Mouse (Mus musculus) cerebellum, postnatal 14 days (tissue): Measurements from ENCODE around the gene Ttll8.

ENCODE experiments used
- DNase-seq, 2 experiments: peaks; one replicate each; pipeline ENCODE4 v3.0.0; 2021; ENCODE audit warnings: mixed read lengths in 2 of 2

Ttll8 gene

DNA sequence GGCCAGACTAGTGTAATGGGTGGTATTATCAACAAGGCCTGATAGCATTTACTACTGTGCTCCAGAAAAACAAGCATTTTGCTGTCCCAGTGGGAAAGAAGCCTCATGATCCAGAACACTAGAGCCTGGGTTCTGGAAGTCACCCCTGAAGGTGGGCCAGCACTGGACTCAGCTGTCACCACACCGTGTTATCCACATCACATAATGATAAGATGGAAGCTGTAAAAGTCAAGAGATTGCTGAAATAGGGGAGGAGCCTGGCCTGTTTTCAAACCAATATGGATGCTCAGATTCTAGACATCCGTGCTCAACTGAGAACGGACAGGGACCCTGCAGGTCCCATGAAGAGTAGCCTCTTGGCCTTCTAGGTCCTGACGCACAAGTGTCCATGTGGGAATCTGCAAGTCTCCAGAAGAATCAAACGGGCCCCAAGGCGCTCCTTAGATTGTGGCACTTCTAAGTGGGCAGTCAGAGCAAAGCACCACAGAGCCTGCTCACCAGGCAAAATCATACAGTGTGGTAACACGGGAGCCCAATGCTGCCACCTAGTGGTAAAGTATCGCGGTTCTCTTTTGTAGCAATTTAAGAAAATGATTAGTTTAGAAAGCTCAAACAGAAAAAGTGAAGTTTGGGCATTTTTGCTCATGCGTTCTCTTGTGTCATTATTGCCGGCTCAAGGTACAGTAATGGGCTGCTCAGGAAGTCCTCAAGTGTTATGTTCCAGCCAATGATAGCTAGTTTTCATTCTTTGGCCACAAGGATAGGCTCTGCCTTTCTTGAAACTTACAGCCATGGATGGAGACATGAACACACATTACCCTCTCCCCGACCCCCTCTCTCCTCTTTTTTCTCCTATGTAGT lies 32.9 kb downstream of the Ttll8 start:
- DNase-seq: peak; percentile 92 to 93

DNA sequence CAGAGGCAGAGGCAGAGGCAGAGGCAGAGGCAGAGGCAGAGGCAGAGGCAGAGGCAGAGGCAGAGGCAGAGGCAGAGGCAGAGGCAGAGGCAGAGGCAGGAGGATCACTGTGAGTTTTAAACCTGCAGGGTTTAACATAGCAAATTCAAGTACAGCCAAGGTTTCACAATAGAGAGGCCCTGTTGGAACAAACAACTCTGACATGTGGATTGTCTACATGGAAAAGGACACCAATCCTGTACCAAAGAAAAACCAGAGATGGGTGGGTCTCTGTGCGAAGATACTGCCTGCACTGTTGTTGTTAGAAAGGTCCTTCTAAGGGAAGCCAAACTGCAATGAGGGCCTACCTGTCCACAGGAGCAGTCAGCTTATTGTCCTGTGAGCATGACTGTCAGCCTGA lies 34.2 kb downstream of the Ttll8 start:
- no peak for DNase-seq

DNA sequence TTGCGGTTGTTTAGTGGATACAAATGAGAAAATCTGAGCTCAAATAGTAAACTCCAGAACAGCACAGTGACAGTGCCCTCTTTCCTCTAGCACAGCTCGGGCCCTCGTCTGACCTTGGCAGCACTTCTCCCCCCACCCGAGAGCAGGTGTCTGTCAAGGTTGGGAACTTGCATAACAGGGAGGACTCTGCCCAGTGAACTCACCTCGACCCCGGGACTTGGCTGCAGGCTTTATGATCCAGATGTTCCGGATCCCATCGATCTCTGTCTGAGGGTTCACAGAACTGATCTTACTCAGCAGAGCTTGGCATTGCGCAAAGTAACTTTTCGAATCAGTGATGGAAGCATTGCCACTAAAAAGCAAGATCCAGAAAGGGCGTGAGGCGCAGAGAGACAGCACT lies 34.9 kb downstream of the Ttll8 start:
- no peak for DNase-seq

DNA sequence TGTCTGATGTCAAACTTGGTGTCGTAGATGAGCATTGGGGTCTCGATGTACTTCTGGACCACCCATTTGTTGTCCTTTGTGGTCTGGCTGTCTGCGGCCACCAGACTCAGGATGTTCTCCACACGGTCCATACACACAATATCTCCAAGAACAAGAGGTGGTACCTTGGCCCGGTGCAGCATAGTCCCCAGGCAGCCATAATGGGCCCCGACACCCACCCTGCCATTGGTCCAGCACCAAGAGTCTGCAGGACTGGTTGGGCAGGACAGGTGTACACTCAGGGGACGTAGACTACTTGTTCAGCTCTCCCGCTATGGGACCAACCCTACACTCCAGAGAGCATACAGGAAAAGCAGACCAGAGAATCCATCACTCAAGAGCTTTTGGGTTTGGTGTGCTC lies 37.1 kb downstream of the Ttll8 start:
- no peak for DNase-seq

DNA sequence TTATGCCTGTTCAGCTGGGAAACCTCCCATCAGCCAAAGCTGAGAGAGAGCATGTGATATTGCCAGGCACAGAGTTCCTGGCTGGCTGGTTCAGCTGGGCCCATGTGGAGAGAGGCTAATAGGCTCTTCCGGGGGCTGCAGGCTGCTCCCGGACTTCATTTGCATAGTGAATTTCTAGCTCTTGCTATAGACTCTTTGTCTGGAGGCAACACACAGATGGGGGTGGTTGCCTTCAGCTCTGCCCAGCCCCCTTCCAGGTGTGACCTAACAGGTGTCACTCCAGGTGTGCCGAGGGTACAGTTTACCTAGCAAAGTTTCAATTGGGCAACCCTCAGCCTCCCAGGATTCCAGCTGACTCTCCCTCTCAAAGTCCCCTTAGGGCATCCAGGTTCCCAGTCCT lies 37.9 kb downstream of the Ttll8 start:
- DNase-seq: no peak

DNA sequence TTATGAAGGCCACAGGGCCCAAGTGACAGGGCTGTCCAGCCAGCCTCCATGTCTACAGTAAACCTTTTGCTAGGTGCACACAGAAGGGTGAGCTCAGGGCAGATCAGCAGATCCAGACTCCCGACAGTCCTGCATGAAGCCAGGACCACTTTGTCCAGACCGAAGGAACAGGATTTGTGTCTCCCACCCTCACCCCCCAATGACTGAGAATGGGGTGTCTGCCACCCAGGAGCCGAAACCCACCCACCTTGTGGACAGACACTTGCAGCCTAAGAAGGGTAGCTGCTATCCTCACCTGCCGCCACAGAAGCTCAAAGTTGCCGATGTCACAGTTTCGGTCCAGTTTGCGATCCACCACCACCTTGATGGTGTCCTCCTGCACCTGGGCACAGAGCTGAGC lies 39.2 kb downstream of the Ttll8 start:
- no peak for DNase-seq

DNA sequence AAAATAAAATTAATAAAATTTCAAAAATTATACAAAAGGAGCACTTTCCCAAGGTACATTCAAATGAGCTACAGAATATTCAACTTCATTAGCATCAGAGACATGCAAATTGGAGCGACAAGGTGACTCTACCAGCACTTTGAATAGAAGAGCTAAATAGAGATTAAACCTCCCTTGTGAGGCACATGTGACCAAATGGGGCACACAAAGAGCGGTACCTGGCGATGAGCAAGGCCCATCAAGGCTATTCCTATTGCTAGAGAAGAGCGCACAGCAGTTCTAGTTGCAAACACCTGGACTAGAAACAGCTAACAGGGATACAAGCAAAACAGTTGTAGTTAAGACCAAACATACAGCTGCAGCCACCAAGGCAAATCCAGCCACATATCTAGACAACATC lies 47.9 kb downstream of the Ttll8 start:
- no peak for DNase-seq

DNA sequence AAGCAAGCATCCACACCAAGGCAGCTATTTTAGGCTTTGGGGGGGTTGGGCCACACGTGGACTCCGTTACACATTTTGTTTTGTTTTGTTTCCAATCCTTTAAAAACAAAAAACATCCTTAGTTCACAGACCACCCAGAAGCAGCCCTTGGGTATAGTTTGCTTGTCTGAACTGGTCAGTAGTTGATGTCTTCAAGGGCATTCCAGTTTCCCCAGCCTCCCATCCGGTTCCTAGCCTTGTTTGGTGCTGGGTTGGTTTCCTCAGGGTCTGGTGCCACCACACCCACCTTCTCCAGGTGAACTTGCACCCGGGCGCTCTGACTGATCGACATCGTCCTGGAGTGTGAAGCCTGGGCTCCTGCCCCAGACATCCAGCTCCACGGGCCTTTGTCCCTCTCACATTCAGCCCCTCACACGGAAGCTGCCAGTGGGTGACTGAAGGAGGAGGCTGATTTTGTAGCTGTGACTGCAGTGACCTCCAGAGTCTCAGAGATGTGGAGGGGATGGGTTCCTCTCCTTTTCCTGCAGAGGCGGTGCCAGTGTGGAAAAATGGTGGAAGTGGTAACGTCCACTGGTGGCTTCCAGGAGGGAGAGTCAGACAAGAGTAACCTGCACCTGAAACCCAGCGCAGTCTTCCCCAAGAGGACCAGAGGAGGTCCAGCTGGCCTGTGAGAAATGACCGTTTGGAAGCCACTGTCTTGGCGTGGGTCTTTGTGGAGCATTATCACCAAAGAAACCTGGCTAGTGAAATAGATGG lies 50.0 kb downstream of the Ttll8 start:
- no peak for DNase-seq

DNA sequence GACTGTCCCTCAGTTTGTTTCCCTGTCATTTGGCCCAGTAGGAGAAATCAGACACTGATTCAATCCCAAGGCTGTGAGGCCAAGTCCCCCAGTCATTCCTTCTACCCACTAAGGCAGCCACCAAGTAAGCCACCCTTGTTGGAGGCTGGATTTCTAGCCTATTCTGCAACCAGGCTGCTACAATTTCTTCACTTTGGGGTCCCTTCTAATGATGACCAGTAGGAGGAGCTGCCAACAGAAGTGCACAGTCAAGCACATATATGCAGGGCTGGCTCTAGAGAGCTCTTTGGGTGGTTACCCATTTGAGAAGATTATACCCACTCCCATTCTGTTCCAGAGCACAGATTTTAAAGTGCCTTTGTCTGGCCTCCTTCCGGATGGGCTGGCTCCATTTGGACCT lies 51.1 kb downstream of the Ttll8 start:
- DNase-seq: no peak

DNA sequence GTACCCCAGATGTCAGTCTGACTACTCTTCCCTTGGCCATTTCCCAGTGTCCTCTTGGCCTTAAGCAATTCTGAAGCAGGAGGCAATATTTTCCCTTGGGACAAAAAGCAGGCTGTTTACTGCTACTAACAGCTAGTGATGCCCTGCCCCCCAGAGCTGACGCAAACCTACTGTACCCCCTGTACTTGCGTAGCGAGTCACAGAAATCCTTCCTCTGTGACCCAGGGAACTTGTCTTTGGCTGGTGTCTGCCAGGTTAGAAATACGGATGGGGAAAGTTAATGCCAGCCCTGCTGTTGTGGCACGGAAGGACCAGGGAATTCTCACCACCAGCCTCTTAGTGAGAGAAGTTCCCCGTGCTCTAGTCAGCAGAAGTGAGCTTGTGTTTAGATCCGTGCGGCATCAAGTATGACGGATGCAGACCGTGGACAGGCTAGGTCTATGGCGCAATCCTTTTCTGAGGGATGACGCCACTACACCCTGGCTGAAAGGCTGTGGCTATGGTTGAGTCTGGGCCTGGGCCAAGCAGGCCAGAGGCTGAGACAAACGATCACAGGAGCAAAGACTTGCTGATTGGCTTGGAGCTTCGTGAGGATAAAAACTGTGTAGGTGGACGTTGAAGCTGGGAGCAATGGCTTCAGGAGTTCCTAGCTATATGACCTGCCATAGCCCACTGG lies 51.9 kb downstream of the Ttll8 start:
- no peak for DNase-seq

DNA sequence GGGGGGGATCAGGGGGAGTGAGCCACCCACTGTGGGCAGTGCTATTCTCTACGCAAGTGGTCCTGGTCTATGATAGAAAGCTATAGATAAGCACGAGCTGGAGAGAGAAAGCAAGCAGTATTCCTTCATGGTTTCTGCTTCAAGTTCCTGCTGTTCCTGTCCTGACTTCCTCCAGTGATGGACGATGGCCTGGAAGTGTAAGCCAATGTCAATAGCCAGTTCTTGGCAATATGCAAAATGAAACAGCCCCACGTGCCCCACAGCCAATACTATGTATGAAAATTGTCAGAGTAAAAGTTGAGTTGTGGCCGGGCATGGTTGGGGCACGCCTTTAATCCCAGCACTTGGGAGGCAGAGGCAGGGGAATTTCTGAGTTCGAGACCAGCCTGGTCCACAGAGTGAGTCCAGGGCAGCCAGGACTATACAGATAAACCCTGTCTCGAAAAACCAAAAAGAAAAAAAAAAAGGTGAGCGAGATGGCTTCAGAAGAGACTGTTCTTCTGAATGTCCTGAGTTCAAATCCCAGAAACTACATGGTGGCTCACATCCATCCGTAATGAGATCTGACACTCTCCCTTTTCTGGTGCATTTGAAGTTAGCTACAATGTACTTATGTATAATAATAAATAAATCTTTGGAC lies 57.8 kb downstream of the Ttll8 start:
- no peak for DNase-seq

DNA sequence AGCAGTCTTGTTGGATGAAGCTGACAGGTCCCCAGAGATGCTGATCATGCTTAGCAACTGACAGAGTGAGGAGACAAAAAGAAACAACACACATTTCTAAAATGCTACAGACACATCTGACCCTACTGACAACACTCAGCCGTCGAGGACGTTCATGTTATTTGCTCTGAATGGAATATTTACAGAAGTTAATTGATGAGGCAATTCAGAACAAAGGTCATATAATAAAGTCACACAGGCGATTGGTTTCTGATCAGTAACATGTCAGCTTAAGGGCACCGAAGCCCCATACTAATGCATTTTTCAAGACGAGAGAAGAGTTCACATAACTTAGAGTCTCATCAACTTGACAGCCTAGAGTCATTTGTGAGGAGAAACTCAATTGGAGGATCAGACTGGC lies 58.3 kb downstream of the Ttll8 start:
- DNase-seq: no peak

DNA sequence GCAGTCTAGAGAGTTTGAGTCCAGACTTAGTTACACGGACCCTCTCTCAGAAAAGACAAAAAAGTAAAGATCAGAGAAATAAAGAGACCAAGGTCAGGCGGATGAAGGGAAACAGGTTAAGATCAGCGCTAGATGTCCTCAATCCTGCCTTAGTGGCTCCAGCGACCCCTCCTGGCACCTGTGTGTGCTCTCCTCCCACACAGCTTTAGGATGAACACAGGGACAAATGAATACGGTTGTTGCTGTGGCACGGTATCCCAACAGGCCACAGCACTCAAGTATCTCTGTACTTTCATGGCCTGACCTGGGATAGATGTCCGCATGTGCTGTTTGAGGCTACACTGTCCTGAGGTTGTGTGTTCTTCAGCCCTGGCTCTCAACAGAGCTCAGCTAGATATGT lies 59.1 kb downstream of the Ttll8 start:
- no peak for DNase-seq

DNA sequence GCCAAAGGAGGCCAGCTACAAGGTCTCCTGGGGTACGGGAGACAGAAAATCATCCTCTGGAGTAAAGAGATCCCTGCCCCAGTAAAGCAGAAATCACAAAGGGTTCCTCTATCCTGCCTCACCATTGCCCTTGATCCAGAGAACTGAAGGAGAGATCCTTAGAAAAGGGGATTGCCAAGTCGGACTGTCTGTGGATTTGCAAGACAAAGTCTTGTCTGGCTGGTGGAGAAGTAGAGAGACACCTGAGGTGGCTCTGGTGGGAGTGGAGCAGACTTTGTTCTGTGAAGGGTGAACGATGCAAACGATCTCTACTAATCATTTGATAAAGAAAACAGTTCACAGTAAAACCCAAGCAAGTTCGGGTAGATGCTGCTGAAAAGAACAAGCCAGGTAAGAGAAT lies 61.3 kb downstream of the Ttll8 start:
- no peak for DNase-seq

DNA sequence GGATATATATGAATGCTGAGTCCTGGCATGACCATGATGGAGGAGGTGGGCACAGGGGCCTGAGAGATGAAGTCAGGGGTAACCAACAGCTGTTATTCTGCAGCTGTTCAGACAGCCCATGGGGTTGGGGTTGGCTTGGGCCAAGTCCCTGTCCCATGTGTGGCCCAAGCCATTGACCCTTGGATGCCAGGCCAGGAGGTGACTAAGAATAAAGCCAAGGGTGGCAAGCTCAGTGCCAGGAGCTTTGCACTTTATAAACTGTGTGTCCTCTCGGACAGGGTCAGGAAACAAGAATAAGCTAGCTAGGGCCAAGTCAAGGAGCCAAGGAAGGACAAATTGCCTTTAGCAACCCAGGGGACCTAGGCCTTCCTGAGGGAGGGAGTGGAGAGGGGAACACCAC lies 62.0 kb downstream of the Ttll8 start:
- no peak for DNase-seq

DNA sequence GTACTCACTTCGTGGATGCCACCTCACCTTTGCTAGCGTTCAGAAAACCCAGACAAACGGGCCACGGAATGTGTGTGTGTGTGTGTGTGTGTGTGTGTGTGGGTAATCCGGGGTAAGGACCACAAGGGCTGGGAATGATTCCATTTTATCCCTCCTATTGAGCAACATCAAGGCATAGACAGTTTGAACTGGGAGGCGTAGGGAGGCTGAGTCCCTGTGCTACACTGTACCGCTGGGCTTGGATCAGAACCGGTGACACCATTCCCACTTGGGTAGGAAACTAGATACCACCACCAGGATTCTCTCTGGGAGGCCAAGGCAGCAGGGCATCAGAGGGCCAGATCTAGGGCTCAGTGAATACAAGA lies 62.6 kb downstream of the Ttll8 start:
- no peak for DNase-seq

DNA sequence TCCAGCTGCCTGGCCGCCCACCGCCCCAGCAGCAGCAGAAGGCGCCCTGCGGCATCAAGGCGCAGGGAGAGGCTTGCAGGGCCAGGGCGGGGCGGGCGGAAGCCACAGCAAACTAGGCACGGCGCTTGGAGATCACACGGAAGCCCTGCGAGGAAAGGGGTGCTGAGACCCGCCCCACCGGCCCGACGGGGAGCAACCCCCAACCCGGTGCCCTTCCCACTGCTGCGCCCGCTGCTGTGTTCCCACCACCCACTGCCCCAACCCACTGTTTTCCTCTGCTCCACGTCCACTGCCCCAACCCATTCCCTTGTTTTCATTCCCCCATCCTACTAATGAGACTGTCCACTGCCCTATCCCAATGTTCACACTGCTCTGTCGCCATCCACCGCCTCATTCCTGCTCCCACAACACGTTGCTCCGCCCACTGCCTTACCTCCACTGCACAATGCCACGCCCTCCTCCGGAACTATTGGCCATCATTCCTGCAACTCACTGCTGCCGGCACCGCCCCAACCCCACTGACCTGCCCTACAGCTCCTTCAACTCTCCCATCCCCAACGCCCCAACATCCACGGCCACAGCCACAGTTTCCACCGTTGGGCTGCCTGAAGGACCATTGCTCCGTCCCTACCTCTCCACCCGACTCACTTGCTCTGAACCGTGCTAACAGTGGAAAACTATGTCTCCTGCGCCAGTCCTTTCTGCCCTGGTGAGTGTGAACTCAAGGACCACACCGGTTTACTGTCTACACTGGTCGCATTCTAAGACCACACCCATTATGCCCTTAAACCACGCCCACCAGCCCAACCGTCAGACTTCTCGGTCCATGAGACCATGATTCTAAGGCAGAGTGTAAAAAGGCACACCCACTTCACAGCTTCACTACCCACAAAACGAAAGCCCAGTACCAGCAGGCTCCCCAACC lies 63.2 kb downstream of the Ttll8 start:
- DNase-seq: peak; percentile 86 to 90

DNA sequence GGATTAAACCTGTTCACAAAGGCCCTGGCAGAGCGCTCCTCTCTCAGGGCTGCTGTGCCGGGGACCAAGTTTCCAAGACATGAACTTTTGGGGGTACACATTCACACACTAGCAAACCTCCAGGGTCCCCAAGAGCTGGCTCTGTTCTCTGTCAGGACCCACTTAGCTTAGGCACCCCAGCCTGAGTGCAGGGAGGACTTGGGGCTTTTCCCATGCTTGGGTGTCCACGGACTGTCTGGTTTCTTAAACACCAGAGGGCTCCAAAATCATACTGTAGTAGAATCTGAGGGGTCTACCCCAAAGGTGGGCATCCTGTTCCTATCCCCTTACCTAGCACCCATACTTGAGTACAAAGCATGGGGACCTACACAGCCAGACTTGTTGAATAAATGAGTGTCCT lies 64.2 kb downstream of the Ttll8 start:
- no peak for DNase-seq

DNA sequence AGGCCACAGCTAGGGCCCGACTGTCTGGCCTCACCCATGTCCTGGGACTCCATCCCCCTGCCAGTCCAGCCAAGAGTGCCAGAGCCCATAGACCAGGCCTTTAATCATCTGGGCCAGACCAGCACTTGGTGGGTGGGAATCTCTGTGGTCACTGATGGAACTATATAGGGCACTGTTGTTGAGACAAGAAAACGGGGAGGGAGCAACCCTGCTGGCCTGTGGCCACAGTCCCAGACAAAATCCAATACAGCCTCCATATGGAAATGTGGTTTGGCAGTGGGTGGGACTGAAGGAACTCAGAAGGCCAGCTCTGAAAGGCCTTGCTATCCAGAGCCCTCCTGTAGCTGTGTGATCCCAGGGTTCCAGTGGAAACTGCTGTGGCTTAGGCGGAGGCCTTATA lies 65.2 kb downstream of the Ttll8 start:
- DNase-seq: no peak

DNA sequence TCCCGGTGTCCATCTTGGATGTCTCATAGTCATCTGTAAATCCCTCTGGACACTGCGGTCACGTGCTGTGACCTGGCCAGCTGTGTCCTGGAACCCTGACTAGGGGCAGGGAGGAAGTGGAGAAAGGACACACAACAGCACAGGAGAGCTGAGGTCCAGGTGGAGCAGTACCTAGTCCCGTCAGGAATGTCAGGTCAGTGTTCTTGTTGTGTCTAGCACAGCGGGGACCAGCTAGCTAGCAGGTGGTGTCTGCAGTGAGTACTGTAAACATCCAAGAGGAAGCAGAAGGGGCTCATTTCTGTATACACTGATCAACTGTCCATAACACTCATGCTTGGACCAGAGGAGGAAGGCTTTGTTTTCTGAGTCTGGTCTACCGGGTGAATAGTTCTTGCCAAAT lies 68.8 kb downstream of the Ttll8 start:
- DNase-seq: no peak

DNA sequence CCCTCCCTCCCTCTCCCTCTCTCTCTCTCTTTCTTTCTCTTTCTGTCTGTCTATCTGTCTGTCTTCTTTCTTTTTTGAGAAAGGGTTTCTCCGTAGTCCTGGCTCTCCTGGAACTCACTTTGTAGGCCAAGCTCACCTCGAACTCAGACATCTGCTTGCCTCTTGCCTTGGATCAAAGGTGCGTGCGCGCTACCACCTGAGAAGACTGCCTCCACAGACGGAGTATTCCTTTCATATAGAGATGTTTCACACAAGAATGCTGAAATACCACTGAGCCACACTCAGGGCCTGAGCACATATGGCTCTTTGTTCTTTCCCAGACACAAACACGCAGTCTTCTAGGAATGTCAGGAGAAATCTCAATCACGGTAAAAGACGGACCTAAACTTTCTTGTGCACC lies 70.9 kb downstream of the Ttll8 start:
- no peak for DNase-seq

DNA sequence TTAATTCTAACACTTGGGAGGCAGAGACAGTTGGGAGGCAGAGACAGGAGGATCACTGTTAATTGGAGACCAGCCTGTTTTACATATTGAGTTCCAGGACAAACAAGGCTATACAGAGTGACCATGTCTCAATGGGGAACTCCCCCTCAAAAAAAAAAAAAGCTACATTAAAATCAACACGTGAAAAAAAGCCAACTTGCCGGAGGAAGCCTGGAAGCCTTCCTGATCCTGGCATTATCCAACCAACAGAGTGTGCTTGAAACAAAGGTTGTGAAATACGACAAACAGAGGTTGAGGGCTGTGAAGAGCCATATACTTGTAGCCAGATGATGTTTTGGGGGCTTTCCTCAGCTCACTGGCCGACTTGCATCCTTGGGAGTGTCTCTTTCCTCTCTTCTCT lies 71.4 kb downstream of the Ttll8 start:
- DNase-seq: no peak
